Mouse (Mus musculus) lung, postnatal 0 days (tissue): ENCODE results near the gene Lcn12.

ENCODE experiments used
- CTCF ChIP-seq: IDR thresholded peaks from 2 replicates; pipeline ENCODE4 v1.5.1; 2016; ENCODE audit warnings: antibody characterized with exemption, mild to moderate bottlenecking
- EP300 ChIP-seq: IDR thresholded peaks from 2 replicates; pipeline ENCODE4 v1.6.1; 2016; ENCODE audit warnings: antibody characterized with exemption, mild to moderate bottlenecking, control low read depth

GRCm38 (mm10) chr2:25482969-25483368, 10.7 kb downstream of the Lcn12 start:
- TF ChIP-seq CTCF = peak; percentile 69
- no peak for TF ChIP-seq EP300
